Mouse (Mus musculus) erythroid progenitor cell, adult 5-6 weeks (primary cell): ENCODE measurements around the gene Fam107b. TPM values are rescaled to one million over a fixed set of nuclear protein-coding genes. Genes with fewer than 3 reads are reported as not detected.

Experiments used
- ATAC-seq: replicated peaks from 2 replicates; pipeline ENCODE4 v1.8.0; 2016; ENCODE audit warnings: moderate number of reproducible peaks, mild to moderate bottlenecking, moderate TSS enrichment, inconsistent platforms; ENCODE audit not compliant: poor library complexity, low FRiP score, severe bottlenecking
- total RNA-seq, 2 experiments: library from RNA; stranded (forward) in 1 of 2; stranded (reverse) in 1 of 2; fragments of 150-400 nt in 1 of 2; fragments of 186-747, 209-891 nt in 1 of 2; gene quantifications; 2 replicates each; pipeline versions ENCODE4 v1.2.3 to v1.2.4; 2015 to 2017; ENCODE audit warnings: low replicate concordance in 2 of 2

Gene Fam107b
- total RNA-seq (2015; ENCODE audit: low replicate concordance) (155 and 288 TPM in 2 replicates), total RNA-seq (2017; ENCODE audit: low replicate concordance) (101 and 104 TPM in 2 replicates)

- ATAC-seq: no peak
Observed at GRCm38 (mm10) chr2:3570186-3570585, at the start of gene Fam107b. Fam107b (plus strand) TSS chr2:3570488.

- no peak for ATAC-seq
Observed at GRCm38 (mm10) chr2:3522558-3522957, 47.7 kb upstream of the Fam107b start.

- ATAC-seq: no peak
Observed at GRCm38 (mm10) chr2:3526288-3526687, 44.0 kb upstream of the Fam107b start.

- no peak for ATAC-seq
Observed at GRCm38 (mm10) chr2:3541307-3542079, 28.8 kb upstream of the Fam107b start.

GRCm38 (mm10) chr2:3546055-3546454 lies 24.2 kb upstream of the Fam107b start:
- no peak for ATAC-seq

GRCm38 (mm10) chr2:3546588-3546987 lies 23.7 kb upstream of the Fam107b start:
- ATAC-seq: no peak

GRCm38 (mm10) chr2:3570606-3571005 lies 318 bp downstream of the Fam107b start:
- no peak for ATAC-seq

GRCm38 (mm10) chr2:3573883-3574282 lies 3.6 kb downstream of the Fam107b start:
- ATAC-seq: no peak

- ATAC-seq: no peak
Observed at GRCm38 (mm10) chr2:3575140-3575539, 4.9 kb downstream of the Fam107b start.

- ATAC-seq: no peak
Observed at GRCm38 (mm10) chr2:3576346-3576745, 6.1 kb downstream of the Fam107b start.

GRCm38 (mm10) chr2:3577216-3577615 lies 6.9 kb downstream of the Fam107b start:
- ATAC-seq: no peak

GRCm38 (mm10) chr2:3578180-3578902 lies 8.1 kb downstream of the Fam107b start:
- no peak for ATAC-seq

GRCm38 (mm10) chr2:3579316-3579902 lies 9.1 kb downstream of the Fam107b start:
- no peak for ATAC-seq

GRCm38 (mm10) chr2:3582830-3583229 lies 12.5 kb downstream of the Fam107b start:
- ATAC-seq: no peak

GRCm38 (mm10) chr2:3585231-3585783 lies 15.0 kb downstream of the Fam107b start:
- no peak for ATAC-seq

- no peak for ATAC-seq
Observed at GRCm38 (mm10) chr2:3590086-3590915, 20.0 kb downstream of the Fam107b start.

- no peak for ATAC-seq
Observed at GRCm38 (mm10) chr2:3590916-3591197, 20.6 kb downstream of the Fam107b start.

GRCm38 (mm10) chr2:3594663-3595318 lies 24.5 kb downstream of the Fam107b start:
- no peak for ATAC-seq

GRCm38 (mm10) chr2:3600421-3600820 lies 30.1 kb downstream of the Fam107b start:
- no peak for ATAC-seq
